Mouse (Mus musculus) liver, embryonic 12.5 days (tissue): ENCODE measurements around the gene Stard3nl. TPM values are rescaled to one million over a fixed set of nuclear protein-coding genes. Genes with fewer than 3 reads are reported as not detected.

Experiments used
- ATAC-seq: fragments of 200-750 bp; cut with Nextera tagmentation; 2 replicates; pipeline ENCODE4 v1.8.0; 2017; ENCODE audit warnings: moderate number of reproducible peaks, mild to moderate bottlenecking, moderate library complexity
- H3K27ac ChIP-seq: fragments of 300-500 bp; sonication (generic); 2 replicates; pipeline ENCODE4 v1.5.1; 2016; ENCODE audit warnings: mild to moderate bottlenecking
- H3K27me3 ChIP-seq: fragments of 300-500 bp; sonication (generic); replicated peaks from 2 replicates; pipeline ENCODE4 v1.6.1; 2016; ENCODE audit warnings: mild to moderate bottlenecking, moderate library complexity
- H3K36me3 ChIP-seq: fragments of 300-500 bp; sonication (generic); 2 replicates; pipeline ENCODE4 v1.6.1; 2016; ENCODE audit warnings: mild to moderate bottlenecking, moderate library complexity
- H3K4me1 ChIP-seq: fragments of 300-500 bp; sonication (generic); 2 replicates; pipeline ENCODE4 v1.6.1; 2016
- H3K4me2 ChIP-seq: fragments of 300-500 bp; sonication (generic); 2 replicates; pipeline ENCODE4 v1.6.1; 2016; ENCODE audit warnings: mild to moderate bottlenecking, moderate library complexity
- H3K4me3 ChIP-seq: fragments of 300-500 bp; sonication (generic); 2 replicates; pipeline ENCODE4 v1.5.1; 2016; ENCODE audit warnings: mild to moderate bottlenecking, moderate library complexity
- H3K9ac ChIP-seq: fragments of 300-500 bp; sonication (generic); 2 replicates; pipeline ENCODE4 v1.6.1; 2016; ENCODE audit warnings: mild to moderate bottlenecking, moderate library complexity
- H3K9me3 ChIP-seq: fragments of 300-500 bp; sonication (generic); replicated peaks from 2 replicates; pipeline ENCODE4 v1.6.1; 2016; ENCODE audit warnings: mild to moderate bottlenecking, moderate library complexity
- WGBS: fragments of 180-500 bp; shearing (Covaris S2); methylation state at CpG from one replicate; pipeline ENCODE4 v1.1.7; 2016; ENCODE audit not compliant: insufficient replicate concordance; 5-methylcytosine and 5-hydroxymethylcytosine counted together
- polyA plus RNA-seq: library from polyadenylated mRNA; unstranded; fragments of >200 nt; fragmentation: Nextera tagmentation; extraction: Ambion mirVana; gene quantifications from 2 replicates; pipeline ENCODE4 v1.2.1, GENCODE M21; 2016

Stard3nl gene
- polyA plus RNA-seq, 1 experiment from 2014 or later = 33.5 TPM

DNA sequence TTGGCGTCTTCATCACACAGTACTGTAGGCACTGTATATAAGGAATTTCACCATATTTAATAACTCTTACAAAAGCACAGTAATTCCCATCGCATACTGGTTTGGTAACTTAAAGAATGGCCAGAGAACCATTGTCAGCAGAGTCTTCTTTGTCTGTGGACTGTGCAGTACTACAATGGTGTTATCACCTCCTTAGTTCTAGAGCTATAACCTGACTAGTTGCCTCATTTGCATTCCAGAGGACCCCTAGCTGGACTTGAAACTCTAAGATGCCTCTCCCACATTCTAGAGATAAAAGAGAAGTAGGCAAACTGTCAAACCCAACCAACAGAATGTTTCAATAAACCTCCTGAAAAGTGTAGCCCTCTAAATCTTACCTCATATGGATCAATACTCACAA is 12.4 kb upstream of the Stard3nl start:
- Histone ChIP-seq H3K4me1 (no peaks in the 10 kb centered on the region), H3K27ac (no peak overlapping the region), H3K9ac (no peak overlapping the region), H3K27me3 (no peaks in the 10 kb centered on the region), H3K9me3 (no peaks in the 10 kb centered on the region), H3K4me2 (no peak overlapping the region), H3K36me3 (no peaks in the 10 kb centered on the region), H3K4me3 (no peak overlapping the region)
- no peak for ATAC-seq
- WGBS = 73% methylated on average over 2 of the region's 2 CpGs

DNA sequence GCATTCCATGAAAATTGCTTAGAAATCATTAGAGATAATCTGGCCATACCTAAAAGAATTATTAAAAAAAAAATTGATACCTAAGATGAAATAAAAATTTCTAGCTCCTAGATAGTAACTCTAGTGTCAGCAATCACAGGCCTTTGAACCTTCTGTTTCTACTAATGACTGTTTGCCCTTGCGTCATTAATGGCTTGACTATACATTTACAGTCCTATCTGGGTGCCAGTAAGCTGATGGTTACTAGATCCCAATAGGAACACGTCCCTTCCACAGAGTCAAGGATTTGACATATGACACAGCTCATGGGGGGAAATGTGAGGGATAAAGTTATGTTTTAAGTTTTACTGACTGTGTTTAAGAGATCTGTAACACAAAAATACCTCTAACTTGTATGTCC is 9.0 kb upstream of the Stard3nl start:
- 69% methylated on average over 2 of the region's 2 CpGs for WGBS
- ATAC-seq = no peak
- Histone ChIP-seq H3K4me3 (no peak overlapping the region), H3K9me3 (no peaks in the 10 kb centered on the region), H3K9ac (no peak overlapping the region), H3K4me1 (no peaks in the 10 kb centered on the region), H3K27me3 (no peaks in the 10 kb centered on the region), H3K36me3 (no peaks in the 10 kb centered on the region), H3K4me2 (no peak overlapping the region), H3K27ac (no peak overlapping the region)

DNA sequence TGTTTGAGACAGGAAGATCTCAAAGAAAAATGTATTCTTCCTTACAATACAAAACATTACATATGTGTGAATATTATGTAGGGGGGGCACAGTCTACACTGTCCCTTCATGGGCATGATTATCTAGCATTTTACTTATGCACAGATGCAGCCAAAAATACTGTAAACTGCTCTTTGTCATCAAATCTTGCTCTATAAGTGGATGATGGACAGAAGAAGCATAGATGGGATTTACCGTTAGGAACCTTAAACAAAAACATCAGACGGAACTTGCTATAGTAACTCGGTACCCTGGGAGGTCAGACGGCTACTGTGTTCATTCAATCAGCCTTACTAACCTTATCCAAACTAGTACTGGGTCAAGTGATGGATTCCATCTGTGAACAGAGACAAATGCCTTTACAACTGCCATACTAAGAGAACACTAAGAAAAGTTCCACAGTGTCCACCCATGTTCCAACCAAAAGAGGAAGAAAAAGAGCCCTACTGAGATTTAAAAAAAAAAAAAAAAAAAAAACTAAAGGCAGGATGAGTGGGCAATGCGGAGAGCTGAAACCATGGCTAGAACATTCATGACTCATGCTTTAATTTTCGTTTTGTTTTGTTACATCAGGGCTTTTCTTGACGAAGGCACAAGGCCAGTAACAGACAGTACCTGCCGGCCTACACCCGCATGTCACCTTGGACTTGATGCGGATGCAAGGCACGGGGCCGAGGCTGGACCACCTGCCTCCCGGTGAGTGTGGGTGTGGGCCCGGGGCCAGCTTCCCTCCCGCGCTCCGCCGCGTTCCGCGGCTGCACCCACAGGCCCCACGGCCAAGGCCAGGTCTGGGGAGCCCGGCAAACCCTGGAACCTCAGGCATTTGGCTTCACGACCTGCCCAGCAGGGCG is 552 bp downstream of the Stard3nl start:
- no peaks in the 10 kb centered on the region for H3K9me3 ChIP-seq
- H3K9ac ChIP-seq = peak overlapping the region; percentile 89
- no peaks in the 10 kb centered on the region for H3K36me3 ChIP-seq
- H3K4me3 ChIP-seq = peak overlapping the region; percentile 91
- H3K27me3 ChIP-seq = no peaks in the 10 kb centered on the region
- WGBS = 4% methylated on average over 25 of the region's 25 CpGs
- peaks cover 21% of the 10 kb centered on the region for H3K4me1 ChIP-seq
- peak overlapping the region; percentile 77 for H3K27ac ChIP-seq
- peak; percentile 62 for ATAC-seq
- peak overlapping the region; percentile 89 for H3K4me2 ChIP-seq

DNA sequence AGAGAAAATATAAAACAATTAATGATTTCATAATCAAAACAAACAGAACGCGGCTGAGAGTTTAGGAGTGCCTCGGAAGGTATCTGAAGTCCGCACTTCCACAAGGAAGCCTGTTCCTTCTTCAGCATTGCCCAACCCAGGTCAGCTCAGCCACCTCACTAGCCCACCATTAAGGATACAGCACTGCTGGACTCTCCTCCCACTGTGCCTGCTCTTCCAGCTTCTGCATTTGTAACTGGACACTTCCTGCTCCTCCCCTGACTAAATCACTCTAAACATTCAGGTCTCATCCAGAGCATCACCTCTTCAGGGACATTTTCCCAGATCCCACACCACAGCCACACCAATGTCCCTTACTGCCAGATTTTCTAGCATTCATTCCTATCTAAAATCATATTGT is 1.4 kb downstream of the Stard3nl start:
- Histone ChIP-seq H3K27ac (no peak overlapping the region), H3K4me2 (peak overlapping the region; percentile 89), H3K4me3 (no peak overlapping the region), H3K9me3 (no peaks in the 10 kb centered on the region), H3K36me3 (no peaks in the 10 kb centered on the region), H3K27me3 (no peaks in the 10 kb centered on the region), H3K9ac (no peak overlapping the region), H3K4me1 (peaks cover 25% of the 10 kb centered on the region)
- no peak for ATAC-seq
- WGBS = 47% methylated on average over 4 of the region's 4 CpGs

DNA sequence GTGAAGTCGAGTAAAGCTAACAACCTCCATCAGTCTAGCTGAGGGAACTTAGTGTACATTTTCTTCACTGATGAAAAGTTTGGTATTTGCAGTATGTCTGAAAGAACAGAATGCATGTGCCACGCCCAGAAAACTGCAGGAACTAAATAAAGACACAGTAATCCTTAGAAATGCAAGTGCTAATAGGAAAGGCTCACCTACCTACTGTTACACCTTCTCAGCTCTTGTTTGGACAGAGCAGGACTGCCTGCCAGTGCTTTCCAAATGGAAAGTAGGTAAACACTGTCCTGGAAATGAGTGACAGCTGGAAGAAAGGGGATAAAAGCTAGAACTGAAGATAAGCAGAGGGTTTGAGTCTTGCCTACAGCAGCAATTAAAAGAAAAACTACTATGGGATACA is 1.9 kb downstream of the Stard3nl start:
- Histone ChIP-seq H3K27me3 (no peaks in the 10 kb centered on the region), H3K36me3 (no peaks in the 10 kb centered on the region), H3K27ac (no peak overlapping the region), H3K4me3 (no peak overlapping the region), H3K9me3 (no peaks in the 10 kb centered on the region), H3K4me1 (peaks cover 25% of the 10 kb centered on the region), H3K4me2 (peak overlapping the region; percentile 89), H3K9ac (no peak overlapping the region)
- ATAC-seq = no peak
- 63% methylated on average over 2 of the region's 2 CpGs for WGBS

DNA sequence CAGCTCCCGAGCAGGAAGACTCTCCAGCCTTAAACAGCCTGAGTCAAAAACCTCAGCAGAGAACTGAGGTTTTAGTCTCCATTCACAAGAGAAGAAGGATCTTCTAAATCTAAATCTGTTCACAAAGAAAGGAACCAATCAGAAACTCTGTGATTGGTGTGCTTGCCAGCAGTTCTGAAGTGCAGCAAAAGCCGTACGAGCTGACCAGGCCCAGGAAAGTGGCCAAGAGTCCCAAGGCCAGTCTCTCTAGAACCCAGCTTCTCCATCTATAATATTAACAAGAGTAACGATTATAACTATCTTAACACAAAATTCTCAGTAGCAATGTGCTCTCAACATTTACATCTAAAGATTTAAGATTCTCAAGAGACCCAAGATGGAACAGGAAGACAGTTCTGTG is 4.0 kb downstream of the Stard3nl start:
- no peak for ATAC-seq
- Histone ChIP-seq H3K27ac (no peak overlapping the region), H3K9me3 (no peaks in the 10 kb centered on the region), H3K4me1 (peaks cover 22% of the 10 kb centered on the region), H3K27me3 (no peaks in the 10 kb centered on the region), H3K9ac (no peak overlapping the region), H3K36me3 (no peaks in the 10 kb centered on the region), H3K4me3 (no peak overlapping the region), H3K4me2 (no peak overlapping the region)
- 83% methylated on average over 4 of the region's 4 CpGs for WGBS

DNA sequence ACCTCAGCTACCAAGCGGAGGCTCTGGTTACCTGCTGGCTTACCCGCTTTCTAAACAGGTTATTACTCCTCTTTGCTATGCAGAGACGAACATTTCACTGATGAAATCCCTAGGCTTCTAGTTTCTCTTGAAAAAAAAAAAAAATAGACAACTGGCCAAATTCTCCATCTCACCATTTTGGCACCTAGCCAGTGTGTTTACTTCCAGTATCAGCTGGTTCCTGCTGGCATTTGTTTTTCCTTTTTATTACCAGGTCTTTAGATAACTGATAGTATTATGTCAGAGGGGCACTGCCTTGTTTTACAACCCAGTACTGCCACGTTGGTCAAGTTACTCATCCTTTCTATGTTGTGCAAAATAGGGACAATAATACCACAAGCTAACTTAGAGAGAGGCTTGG is 5.3 kb downstream of the Stard3nl start:
- no peak overlapping the region for H3K4me2 ChIP-seq
- H3K27me3 ChIP-seq = no peaks in the 10 kb centered on the region
- peaks cover 18% of the 10 kb centered on the region for H3K4me1 ChIP-seq
- WGBS = 58% methylated on average over 4 of the region's 4 CpGs
- no peak overlapping the region for H3K4me3 ChIP-seq
- no peaks in the 10 kb centered on the region for H3K9me3 ChIP-seq
- ATAC-seq = no peak
- H3K9ac ChIP-seq = no peak overlapping the region
- no peaks in the 10 kb centered on the region for H3K36me3 ChIP-seq
- H3K27ac ChIP-seq = no peak overlapping the region

DNA sequence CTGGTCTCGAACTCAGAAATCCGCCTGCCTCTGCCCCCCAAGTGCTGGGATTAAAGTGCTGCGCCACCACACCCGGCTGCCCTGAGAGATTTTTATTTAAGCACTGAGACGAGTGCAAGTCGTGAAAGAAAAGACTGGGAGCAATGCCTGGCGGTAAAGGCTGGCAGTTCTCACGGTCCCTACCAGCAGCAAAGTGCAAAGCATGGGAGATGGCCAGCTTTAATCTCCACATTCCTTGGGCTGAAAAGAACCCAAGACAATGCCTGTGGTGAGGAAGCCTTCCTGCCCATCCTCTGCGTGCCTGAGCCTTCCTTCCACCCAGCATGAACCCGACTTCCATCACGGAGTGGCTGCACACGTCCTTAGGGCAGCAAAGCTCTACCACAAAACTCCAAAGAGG is 5.7 kb downstream of the Stard3nl start:
- Histone ChIP-seq H3K9me3 (no peaks in the 10 kb centered on the region), H3K4me3 (no peak overlapping the region), H3K9ac (no peak overlapping the region), H3K36me3 (no peaks in the 10 kb centered on the region), H3K27ac (no peak overlapping the region), H3K27me3 (no peaks in the 10 kb centered on the region), H3K4me2 (no peak overlapping the region), H3K4me1 (peaks cover 17% of the 10 kb centered on the region)
- 60% methylated on average over 12 of the region's 12 CpGs for WGBS
- no peak for ATAC-seq

DNA sequence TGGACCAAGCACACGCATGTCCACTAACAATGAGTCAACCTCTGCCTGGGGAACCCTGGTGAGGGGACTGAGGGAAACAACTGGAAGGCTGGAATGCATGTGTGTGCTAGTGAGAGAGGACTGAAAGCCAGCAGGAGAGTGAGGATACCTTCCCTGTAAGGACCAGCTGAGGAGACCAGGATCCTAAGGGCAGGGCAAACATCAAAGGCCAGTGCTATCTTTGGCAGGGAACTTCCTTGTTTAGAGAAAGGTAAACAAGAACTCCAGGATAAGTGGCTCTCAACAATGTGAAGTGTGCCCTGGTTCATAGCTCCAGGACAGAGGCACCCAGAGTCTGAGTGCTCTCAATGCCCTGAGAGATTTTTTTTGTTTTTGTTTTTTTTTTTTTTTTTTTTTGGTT is 6.2 kb downstream of the Stard3nl start:
- no peak for ATAC-seq
- no peak overlapping the region for H3K4me2 ChIP-seq
- no peak overlapping the region for H3K4me3 ChIP-seq
- no peaks in the 10 kb centered on the region for H3K9me3 ChIP-seq
- WGBS = 77% methylated on average over 1 of the region's 1 CpGs
- no peak overlapping the region for H3K27ac ChIP-seq
- H3K4me1 ChIP-seq = peaks cover 14% of the 10 kb centered on the region
- no peak overlapping the region for H3K9ac ChIP-seq
- no peaks in the 10 kb centered on the region for H3K27me3 ChIP-seq
- no peaks in the 10 kb centered on the region for H3K36me3 ChIP-seq

DNA sequence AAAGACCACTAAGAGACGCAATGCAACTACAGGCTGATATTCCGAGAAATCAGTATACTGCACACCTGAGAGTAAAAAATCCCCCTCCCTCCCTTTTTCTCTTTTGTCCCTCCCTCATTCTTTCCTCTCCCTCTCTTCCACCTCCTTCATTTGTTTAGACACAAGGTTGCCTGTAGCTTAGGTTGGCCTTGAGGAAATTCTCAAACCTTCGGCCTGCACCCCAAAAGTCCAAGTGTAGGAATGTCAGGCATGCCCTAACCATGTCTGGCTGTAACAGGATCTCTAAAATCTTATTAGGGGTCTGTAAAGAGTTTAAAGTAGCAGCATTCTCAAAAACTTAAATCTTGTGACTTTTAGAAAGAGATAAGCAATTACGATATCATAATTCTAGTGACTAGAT is 10.4 kb downstream of the Stard3nl start:
- no peaks in the 10 kb centered on the region for H3K27me3 ChIP-seq
- WGBS = 79% methylated on average over 4 of the region's 4 CpGs
- no peak overlapping the region for H3K9ac ChIP-seq
- H3K4me1 ChIP-seq = peaks cover 6% of the 10 kb centered on the region; the same call in 1 of the 2 replicates
- ATAC-seq = no peak
- no peaks in the 10 kb centered on the region for H3K36me3 ChIP-seq
- H3K9me3 ChIP-seq = no peaks in the 10 kb centered on the region
- no peak overlapping the region for H3K4me3 ChIP-seq
- no peak overlapping the region for H3K27ac ChIP-seq
- H3K4me2 ChIP-seq = no peak overlapping the region

DNA sequence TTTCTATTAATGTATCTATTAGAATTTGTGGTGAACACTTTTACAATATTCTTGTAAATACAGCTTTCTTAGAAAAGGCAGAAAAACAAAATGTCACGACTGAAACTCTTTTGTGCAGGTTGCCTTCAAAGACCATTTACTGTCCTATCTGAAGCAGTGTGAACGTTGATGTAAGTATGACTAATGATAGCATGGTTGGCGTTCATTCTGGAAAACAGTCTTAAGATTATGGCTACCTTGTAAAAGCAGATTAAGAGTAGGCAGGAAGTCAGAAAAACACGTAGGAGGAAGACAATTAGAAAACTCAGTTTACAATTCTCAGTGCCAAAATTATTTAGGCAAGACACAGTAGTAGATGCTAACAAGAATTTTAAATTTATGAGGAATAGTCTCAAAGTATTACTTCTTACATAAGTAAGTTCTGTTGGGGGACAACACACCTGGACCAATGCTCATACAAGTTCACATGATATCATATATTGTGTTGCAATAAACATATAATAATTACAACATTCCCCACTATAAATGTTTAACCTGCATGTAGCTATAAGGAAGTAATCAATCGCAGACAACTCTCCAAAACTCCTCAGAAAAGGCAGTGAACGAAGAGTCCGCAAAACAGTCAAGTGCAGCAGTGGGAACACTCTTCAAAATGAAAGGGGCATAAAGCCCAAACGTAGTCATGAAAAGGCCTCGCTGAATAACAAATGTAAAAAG is 14.3 kb downstream of the Stard3nl start:
- H3K4me1 ChIP-seq = 0 out of 2 replicates have a peak, but pooled peaks cover 3% of the 10 kb centered on the region
- no peak overlapping the region for H3K9ac ChIP-seq
- H3K36me3 ChIP-seq = no peaks in the 10 kb centered on the region
- 66% methylated on average over 9 of the region's 9 CpGs for WGBS
- no peak for ATAC-seq
- no peak overlapping the region for H3K27ac ChIP-seq
- H3K9me3 ChIP-seq = no peaks in the 10 kb centered on the region
- no peaks in the 10 kb centered on the region for H3K27me3 ChIP-seq
- no peak overlapping the region for H3K4me3 ChIP-seq
- H3K4me2 ChIP-seq = no peak overlapping the region

DNA sequence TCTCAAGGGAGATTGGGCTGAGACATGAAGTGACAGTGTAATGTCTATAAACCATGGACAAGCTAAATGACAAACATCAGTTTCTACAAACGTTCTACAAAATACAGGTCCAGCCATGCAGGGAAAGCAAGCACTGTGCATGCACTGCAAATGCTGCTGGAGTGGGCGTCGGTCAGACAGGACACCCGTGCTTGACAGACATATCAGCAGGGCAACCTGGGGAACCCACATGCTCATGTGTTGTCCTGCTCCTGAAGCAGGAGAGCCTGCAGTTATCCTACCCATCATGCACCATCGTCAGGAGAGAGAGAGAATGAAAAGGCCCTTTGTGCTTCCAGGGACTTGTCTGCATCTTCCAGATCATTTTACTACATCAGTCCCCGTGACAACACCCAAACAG is 16.3 kb downstream of the Stard3nl start:
- Histone ChIP-seq H3K4me1 (0 out of 2 replicates have a peak, but pooled peaks cover 3% of the 10 kb centered on the region), H3K9ac (no peak overlapping the region), H3K9me3 (no peaks in the 10 kb centered on the region), H3K27me3 (no peaks in the 10 kb centered on the region), H3K36me3 (no peaks in the 10 kb centered on the region), H3K27ac (no peak overlapping the region), H3K4me2 (no peak overlapping the region), H3K4me3 (no peak overlapping the region)
- ATAC-seq = no peak
- WGBS = 60% methylated on average over 6 of the region's 6 CpGs
